Mouse (Mus musculus): ENCODE measurements at regions not wholly inside any gene's neighbourhood (a gene's known extent, or its start where the extent isn't known, plus 50 kb on each side); places are given as distances from the start of the nearest gene placed in this dataset.

DNA sequence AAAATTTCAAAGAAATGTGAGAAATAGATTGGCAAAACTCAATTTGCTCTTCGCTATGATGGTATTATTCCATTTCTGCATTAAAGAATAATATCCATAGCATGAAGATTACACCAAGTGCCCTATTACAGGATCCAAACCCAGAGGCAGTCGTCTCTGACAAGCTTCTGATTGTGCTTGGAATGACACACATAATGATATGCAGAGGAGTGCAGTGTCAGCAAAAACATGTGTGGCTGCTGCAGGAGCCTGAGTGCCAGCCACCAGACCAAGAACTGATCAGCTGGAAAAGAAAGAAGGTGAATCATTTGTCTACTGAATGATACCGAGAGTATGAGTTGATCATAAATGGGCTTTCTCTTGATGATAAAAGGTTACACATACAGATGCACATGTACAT is 137.3 kb downstream of the Il15 start:
- DNase-seq (ENCODE audit: low spot score in 2 of 2) = no peak

DNA sequence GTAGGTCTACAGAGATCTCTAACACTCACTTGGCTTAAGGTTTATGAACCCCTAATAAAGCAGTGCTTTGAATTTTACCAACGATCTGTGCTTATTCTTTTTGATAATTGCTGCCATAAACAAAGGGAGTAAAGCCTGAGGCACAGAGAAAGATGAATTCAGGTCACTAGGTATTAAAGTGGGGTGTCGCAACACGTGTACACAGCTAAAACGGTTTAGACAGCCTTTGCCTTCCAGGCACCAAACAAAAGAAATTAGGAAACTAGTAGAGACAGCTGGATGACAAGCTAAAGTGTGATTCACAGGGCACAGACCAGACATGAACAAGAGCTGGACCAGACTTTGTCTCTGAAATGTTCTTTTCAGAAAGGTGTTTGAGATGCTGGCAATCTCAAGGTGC is 140.8 kb downstream of the Il15 start:
- no peak for DNase-seq (ENCODE audit: low spot score in 2 of 2)

DNA sequence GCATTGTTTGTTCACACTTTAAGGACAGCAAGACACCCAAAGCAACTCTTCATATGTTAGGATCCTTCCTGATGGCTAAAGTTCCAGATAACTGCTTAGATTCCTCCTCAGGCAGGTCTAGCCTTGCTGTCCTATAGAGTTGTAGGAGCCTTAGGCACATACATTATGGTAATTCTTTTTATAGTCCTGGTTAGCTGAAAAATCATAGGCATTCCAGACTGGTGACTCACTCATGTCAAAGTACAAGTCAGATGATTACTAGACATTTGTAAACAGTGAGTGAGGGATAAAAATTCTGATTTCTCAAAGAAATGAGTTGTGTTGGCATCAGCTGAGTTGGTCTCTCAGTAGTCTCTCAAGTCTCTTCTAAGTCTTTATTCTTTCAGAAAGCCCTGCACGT is 142.4 kb downstream of the Il15 start:
- no peak for DNase-seq (ENCODE audit: low spot score in 2 of 2)

DNA sequence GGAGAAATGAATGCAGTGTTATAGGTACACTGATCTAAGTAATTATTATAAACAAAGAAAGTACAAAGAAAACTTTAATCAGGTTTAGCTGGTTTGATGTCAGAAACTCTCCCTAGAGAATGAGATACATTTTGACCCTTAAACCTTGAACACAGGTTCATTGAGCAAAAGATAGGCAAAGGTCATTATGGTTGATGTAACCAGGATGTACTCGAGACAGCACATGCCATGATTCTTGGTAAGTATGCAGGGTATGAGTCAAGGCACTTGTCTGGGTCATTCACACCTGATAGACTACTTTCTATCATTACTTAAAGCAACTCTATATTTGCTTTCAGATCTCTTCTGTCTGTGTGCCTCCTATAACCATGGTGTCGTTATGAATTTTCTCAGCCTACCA is 147.2 kb downstream of the Il15 start:
- no peak for DNase-seq (ENCODE audit: low spot score in 2 of 2)

DNA sequence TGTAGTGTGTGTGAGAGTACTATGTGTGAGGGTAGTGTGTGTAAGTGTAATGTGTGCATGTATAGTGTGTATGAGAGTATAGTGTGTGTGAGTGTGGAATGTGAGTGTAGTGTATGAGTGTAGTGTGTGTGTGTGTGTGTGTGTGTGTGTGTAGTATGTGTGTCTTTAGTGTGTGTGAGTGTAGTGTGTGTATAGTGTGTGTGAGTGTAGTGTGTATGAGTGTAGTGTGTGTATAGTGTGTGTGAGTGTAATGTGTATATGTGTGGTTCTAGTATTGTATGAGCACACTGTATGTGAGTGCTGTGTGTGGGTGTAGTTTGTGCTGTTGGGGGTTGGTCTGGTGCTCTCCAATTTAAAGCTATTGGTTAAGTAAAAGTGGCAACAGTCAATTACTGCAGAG is 150.6 kb downstream of the Il15 start:
- no peak for DNase-seq (ENCODE audit: low spot score in 2 of 2)

GRCm38 (mm10) chr8:82249841-82250577 is 153.0 kb downstream of the Il15 start:
- DNase-seq (ENCODE audit: low spot score in 2 of 2) = no peak

DNA sequence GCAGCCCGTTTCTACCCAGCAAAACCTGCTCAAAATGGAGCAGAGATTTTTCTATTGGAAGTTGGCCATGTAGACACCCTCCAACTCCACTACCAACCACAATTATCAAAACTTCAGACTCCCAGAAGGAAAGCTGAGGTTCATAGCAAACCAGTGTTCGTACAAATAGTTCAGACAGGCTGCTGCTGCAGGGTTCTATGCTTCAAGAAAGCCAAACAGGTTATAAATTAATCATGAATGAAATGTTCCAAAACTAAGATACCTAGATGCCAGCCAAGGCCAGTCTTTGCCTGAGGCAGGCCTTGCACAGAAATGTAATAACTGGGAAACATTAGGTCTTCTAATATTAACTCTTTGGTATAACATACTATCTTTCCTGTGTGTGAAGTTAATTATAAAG is 158.9 kb downstream of the Il15 start:
- no peak for DNase-seq (ENCODE audit: low spot score in 2 of 2)

DNA sequence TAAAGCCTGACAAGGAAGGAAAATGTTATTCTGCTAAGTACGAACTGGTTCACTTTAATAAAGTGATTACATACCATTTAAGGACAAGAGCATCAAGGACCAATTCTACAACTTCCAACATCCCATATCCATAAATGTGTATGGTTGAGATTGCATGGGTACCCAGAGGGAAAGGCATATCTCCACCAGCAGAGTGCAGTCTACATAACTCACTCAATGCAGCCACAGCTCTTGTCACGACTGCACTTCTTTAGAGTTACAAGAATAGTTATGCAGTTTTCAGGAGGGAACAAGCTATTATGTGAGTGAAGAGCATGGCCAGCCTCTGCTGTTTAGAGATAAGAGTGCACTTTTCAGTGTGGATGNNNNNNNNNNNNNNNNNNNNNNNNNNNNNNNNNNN is 173.1 kb downstream of the Il15 start:
- DNase-seq (ENCODE audit: low spot score in 2 of 2) = no peak

DNA sequence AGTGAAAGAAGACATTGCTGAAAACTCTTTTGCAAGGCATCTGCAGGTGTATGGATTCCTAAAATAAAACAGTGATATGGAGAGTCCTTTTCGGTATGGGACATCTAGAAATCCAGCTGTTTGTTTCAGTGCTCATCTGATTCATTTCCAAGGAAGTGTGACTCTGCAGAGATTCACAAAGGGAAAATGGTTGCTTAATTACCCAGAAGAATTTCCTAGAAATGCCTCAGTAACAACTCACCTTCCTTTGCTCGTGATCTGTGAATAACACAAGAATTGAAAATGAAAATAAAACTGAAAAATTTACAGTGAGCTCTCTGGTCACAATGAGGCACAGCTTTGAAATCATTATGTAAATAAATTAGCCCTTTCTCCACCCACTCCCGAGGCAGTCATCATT is 201.3 kb downstream of the Il15 start:
- no peak for DNase-seq (ENCODE audit: low spot score in 2 of 2)

- no peak for DNase-seq (ENCODE audit: low spot score in 2 of 2)
Observed at GRCm38 (mm10) chr8:82200176-82200575, 202.8 kb downstream of the Il15 start.

- no peak for DNase-seq (ENCODE audit: low spot score in 2 of 2)
Observed at GRCm38 (mm10) chr8:82196504-82196903, 206.5 kb downstream of the Il15 start.

- DNase-seq (ENCODE audit: low spot score in 2 of 2) = peak in 1 of 2 experiments; percentile 6
Observed at GRCm38 (mm10) chr8:82195112-82195511, 207.9 kb downstream of the Il15 start.

DNA sequence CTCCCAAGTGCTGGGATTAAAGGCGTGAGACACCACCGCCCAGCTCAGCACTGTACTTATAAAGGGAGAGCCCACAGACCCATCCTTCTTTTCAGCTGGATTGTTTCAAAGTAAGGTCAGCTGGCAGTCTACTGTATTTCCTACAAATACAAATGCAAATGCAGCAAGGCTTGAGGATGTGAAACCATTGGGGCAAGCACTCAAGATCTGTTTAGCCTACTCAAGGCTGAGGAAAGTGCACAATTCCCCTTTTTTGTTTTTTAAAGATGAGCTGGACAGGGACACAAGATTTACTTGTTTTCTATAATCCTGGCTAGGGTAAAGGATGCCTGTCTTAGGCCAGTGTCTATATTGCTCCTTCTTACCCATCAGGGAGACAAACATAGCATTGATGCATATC is 212.0 kb downstream of the Il15 start:
- no peak for DNase-seq (ENCODE audit: low spot score in 2 of 2)

GRCm38 (mm10) chr8:82187138-82187880 is 215.7 kb downstream of the Il15 start:
- no peak for DNase-seq (ENCODE audit: low spot score in 2 of 2)

GRCm38 (mm10) chr8:82184022-82184421 is 219.0 kb downstream of the Il15 start:
- no peak for DNase-seq (ENCODE audit: low spot score in 2 of 2)
